Mouse (Mus musculus) frontal cortex, postnatal 14 days (tissue): ENCODE results near the gene Ftsj1.

Experiments
- DNase-seq, 2 experiments: peaks; one replicate each; pipeline ENCODE4 v3.0.0; 2022; ENCODE audit warnings: low spot score in 2 of 2

Ftsj1 gene

GRCm38 (mm10) chrX:8252334-8253285, at the start of gene Ftsj1:
TSS of gene Ftsj1 (minus strand) at chrX:8252406.
- peak; percentile 76 to 79 for DNase-seq

- no peak for DNase-seq
These were observed 36.4 kb upstream of the Ftsj1 start for GRCm38 (mm10) chrX:8288621-8289020.

- DNase-seq, result no peak
These were observed 21.9 kb upstream of the Ftsj1 start for GRCm38 (mm10) chrX:8274056-8274455.

GRCm38 (mm10) chrX:8272000-8272399, 19.8 kb upstream of the Ftsj1 start:
- DNase-seq, result no peak

GRCm38 (mm10) chrX:8271083-8271820, 19.0 kb upstream of the Ftsj1 start, which contains the start of gene Slc38a5:
TSS of gene Slc38a5 (plus strand) at chrX:8271133.
- DNase-seq, result no peak

GRCm38 (mm10) chrX:8264222-8264621, 12.0 kb upstream of the Ftsj1 start:
- no peak for DNase-seq

GRCm38 (mm10) chrX:8263156-8263804, 11.1 kb upstream of the Ftsj1 start:
- no peak for DNase-seq

GRCm38 (mm10) chrX:8259478-8259877, 7.3 kb upstream of the Ftsj1 start:
- no peak for DNase-seq

- no peak for DNase-seq
These were observed 3.6 kb upstream of the Ftsj1 start for GRCm38 (mm10) chrX:8255807-8256206.

- no peak for DNase-seq
These were observed 1.5 kb upstream of the Ftsj1 start for GRCm38 (mm10) chrX:8253711-8254110.

- DNase-seq, result no peak
These were observed 345 bp downstream of the Ftsj1 start for GRCm38 (mm10) chrX:8251789-8252333.

- DNase-seq, result no peak
These were observed 3.6 kb downstream of the Ftsj1 start for GRCm38 (mm10) chrX:8248542-8249120.

GRCm38 (mm10) chrX:8247680-8248079, 4.5 kb downstream of the Ftsj1 start:
- DNase-seq, result no peak

GRCm38 (mm10) chrX:8238804-8239395, 13.3 kb downstream of the Ftsj1 start:
- no peak for DNase-seq

- no peak for DNase-seq
These were observed 15.5 kb downstream of the Ftsj1 start for GRCm38 (mm10) chrX:8236704-8237103.

- DNase-seq, result no peak
These were observed 18.6 kb downstream of the Ftsj1 start for GRCm38 (mm10) chrX:8233602-8234001.

- no peak for DNase-seq
These were observed 21.9 kb downstream of the Ftsj1 start for GRCm38 (mm10) chrX:8230272-8230671.

GRCm38 (mm10) chrX:8223473-8223872, 28.7 kb downstream of the Ftsj1 start:
- DNase-seq, result no peak

GRCm38 (mm10) chrX:8222678-8223421, 29.4 kb downstream of the Ftsj1 start:
- DNase-seq, result no peak

- DNase-seq, result peak in 1 of 2 experiments; percentile 16
These were observed 29.9 kb downstream of the Ftsj1 start for GRCm38 (mm10) chrX:8222296-8222677.
